Mouse (Mus musculus): ENCODE results near the gene Ap3b1.

Ap3b1 gene

DNA sequence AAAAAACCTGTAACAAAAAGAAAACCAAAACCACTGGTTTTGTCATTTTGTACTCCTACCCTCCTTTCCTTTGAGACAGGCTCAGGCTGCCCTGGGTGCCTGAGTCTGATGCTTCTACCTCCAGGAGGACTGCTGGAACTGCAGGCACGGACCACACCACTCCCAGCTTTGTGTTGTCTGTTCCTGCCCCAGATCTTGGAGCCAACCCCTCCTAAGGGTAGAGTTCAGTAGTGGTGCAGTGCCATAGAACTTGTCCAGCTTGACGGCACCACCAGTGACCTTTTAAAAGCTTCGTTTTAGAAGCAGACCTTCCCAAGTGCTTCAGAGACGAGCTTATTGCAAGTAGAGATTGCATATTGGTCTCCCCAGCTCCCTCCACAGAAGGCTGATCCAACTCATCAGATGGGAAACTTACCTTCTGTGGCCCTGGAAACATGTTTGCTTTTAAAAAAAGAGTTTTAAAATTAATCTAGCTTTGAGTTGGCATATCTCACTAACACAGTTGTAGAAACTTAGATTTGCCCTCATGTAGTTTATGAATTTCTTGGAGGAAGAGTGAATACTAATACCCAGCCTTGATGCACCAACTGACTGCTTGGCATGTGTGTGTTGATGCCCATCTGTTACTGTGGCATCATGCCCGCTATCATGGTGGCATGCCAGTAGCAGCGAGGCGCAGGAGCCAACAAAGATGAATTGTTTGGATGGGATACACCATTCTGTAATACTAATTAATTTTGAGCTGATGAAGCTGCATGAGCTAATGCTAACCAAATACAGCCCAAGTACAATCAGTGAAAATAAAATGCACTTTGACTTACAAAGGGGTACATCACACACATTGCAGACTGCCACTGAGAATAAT lies 17.0 kb downstream of the Ap3b1 start:
- DNase-seq (ENCODE audit: low spot score in 2 of 2) = no peak

GRCm38 (mm10) chr13:94379006-94379405 lies 20.2 kb downstream of the Ap3b1 start:
- DNase-seq (ENCODE audit: low spot score in 2 of 2) = no peak

GRCm38 (mm10) chr13:94381427-94381826 lies 22.7 kb downstream of the Ap3b1 start:
- DNase-seq (ENCODE audit: low spot score in 2 of 2) = no peak

GRCm38 (mm10) chr13:94381829-94382675 lies 23.3 kb downstream of the Ap3b1 start:
- no peak for DNase-seq (ENCODE audit: low spot score in 2 of 2)

DNA sequence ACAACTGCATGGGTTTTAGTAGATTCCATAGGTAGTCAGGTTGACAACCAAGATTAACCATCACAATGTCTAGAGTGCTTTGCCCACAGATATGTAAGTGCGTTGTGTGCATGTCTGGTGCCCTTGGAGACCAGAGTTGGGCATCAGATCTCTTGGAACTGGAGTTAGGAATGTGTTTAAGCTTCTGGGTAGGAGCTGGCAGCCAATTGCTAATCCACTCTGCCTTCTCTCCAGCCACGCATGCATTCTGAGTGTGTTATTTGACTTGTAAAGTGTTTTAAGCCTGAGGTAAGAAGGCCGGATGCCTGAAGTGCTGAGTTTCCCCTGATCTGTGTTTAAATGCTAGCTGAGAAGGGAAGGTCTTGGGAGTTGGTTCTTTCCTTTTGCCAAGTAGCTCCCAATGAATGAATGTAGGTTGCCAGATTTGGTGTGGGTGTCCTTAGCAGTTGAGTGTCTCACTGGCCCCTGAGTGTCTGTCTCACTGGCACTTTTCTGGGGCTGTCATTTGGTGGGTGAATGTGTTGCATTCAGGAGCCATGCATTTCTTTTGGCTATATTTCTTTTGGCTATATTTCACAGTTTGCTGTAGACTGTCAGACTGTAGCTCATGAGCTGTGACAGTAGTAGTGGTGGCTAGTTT lies 26.3 kb downstream of the Ap3b1 start:
- no peak for DNase-seq (ENCODE audit: low spot score in 2 of 2)

DNA sequence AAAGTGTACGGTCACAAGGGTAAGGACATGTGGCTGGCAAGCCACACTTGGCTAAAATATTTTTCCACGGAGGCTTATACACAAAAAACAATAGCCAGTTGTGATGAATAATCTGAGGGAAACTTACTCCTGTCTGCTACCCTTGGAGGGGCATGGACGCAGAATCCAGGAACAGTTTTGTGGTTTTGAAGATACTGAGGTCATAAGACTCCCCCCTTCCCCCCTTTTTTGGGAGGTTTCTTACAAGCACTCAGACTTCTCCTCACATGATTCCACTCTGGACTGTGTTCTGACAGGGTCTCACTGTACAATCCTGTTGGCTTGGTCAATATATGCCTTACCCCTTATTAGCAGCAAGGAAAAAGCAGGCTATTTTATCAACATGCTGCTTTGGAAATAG lies 29.8 kb downstream of the Ap3b1 start:
- DNase-seq (ENCODE audit: low spot score in 2 of 2) = no peak

GRCm38 (mm10) chr13:94389541-94389940 lies 30.8 kb downstream of the Ap3b1 start:
- no peak for DNase-seq (ENCODE audit: low spot score in 2 of 2)

DNA sequence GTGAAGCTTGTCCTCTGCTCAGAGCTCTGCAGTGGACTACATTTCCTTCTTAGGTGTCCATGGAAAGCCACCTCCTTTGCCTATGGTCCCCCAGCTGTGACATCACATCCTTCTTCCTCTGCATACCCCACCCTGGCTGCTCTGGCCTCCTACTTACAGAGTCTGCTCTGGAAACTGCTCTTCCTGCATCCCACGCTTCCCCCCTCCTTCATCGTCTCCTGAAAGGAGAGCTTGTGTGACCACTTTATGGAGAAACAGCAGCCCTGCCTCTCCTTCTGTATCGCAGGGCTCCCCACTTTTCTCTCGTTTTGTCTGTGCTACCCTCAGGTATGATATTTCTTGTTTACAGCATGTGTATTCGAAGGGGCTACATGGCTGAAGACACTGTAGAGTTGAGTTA lies 33.5 kb downstream of the Ap3b1 start:
- DNase-seq (ENCODE audit: low spot score in 2 of 2) = no peak

- no peak for DNase-seq (ENCODE audit: low spot score in 2 of 2)
Measured at GRCm38 (mm10) chr13:94394486-94394885, 35.7 kb downstream of the Ap3b1 start.

DNA sequence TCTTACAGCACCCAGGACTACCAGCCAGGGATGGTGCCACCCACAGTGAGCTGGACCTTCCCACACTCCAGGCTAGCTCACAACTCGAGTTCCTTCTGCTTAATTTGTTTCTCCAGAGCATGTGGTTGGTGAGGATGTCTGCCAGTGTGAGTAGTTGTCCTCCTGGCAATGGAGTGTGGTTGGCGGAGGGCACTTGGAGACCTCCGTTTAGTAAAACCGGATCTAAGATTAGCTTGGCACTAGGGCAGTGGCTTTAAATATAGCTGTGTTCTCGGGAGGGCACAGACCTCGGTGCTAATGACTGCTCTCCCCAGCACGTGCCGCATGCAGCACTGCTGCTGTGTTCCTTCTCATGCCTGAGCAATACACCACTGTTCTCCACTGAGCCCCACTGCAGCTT lies 37.0 kb downstream of the Ap3b1 start:
- DNase-seq (ENCODE audit: low spot score in 2 of 2) = no peak

DNA sequence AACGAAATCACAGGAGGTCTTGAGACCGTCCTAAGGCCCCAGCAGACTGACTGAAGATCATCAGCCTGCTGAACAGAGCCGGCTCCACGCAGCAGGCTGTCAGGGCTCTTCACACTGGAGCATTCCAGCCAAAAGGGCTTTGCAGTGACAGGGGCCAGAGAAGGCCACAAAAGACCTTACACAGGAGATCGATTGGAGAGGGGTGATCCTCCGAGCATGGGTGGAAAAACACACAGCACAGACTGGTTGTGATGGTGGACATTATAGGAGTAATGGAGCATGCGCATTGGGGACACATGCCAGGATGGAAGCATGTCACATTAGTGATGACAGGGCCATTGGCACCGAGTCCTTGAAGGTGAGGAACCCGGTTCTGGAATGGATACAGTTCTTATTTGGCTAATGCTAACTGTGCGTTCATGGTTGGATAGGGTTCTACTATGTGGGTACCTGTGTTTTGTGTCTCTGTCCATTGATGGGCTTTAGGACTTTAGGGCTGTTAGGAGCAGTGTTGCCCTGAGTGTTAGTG lies 37.7 kb downstream of the Ap3b1 start:
- no peak for DNase-seq (ENCODE audit: low spot score in 2 of 2)

DNA sequence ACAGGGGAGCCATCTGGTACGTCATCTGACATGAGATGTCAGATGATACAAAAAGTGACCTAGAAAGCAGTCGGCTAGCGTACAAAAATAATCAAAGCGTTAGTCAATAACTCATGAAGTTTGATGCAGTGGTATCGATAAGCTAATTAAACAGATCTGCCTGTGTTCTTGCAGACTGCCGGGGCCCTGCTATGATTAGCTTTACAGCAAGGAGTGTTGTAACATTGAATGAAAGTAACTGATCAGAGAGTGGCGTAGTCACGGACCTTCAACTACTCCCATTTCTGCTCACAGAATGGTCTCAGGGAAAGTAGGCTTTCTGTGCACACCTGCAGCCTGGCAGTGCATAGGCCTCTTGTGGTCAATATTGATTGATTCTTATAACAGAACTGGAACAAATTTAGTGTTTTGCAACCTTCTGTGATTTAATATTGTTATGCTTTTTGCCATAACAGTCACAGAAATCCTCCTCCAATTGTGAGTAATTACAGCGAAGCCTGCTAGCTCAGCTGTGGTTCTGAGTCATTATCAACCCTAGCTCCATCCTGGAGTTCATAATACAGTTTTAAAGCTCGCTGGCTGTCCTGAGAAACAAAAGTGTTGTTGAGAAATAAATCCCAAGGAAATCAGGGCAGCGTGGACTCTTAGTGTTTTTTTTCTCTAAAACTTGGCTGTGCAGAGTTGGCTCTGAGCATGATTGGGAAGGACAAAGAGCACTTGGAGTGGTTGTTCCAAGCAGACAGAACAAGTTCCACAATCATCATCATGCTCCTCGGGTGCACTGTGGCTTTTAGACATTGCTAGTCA lies 40.0 kb downstream of the Ap3b1 start:
- no peak for DNase-seq (ENCODE audit: low spot score in 2 of 2)

- DNase-seq (ENCODE audit: low spot score in 2 of 2) = peak in 1 of 2 experiments; percentile 6
Measured at GRCm38 (mm10) chr13:94400465-94400864, 41.7 kb downstream of the Ap3b1 start.

GRCm38 (mm10) chr13:94423600-94423999 lies 64.8 kb downstream of the Ap3b1 start:
- no peak for DNase-seq (ENCODE audit: low spot score in 2 of 2)

DNA sequence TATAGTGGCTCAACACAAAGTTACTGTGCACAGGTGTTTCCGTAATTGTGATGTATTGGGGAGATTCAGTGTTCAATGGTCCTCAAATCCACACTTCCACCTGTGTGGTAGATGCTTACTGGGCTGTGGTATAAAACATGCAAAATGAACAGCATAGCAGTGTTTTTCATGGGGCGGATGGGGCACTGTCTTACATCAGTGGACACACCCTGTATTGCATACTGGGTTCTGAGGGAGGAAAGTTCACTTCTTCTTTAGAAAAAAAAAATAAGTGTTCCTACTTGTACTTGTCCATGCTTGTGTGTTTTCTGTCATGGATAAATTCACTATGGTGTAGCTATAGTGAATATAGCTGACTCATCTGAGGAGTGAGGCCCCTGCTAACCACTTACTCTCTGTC lies 70.8 kb downstream of the Ap3b1 start:
- DNase-seq (ENCODE audit: low spot score in 2 of 2) = no peak

DNA sequence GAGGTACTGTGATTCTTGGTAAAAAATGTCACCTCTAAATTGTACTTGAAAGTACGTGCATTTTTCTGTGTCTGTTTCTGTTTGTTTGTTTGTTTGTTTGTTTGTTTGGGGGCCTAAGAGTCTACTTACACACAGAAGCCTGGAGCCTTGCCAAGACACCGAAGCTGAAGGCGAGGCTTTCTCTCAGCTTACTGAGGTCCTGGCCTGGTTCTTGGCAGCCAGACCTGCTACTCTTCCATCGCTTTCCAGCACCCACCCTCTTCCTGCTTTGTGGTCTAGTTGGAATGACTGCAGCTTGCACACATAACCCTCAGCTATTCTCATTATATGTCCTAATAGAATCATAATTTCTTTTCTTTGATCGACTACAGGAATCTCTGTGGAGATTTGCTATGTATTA lies 80.6 kb downstream of the Ap3b1 start:
- no peak for DNase-seq (ENCODE audit: low spot score in 2 of 2)

- DNase-seq (ENCODE audit: low spot score in 2 of 2) = no peak
Measured at GRCm38 (mm10) chr13:94441199-94441598, 82.4 kb downstream of the Ap3b1 start.

- no peak for DNase-seq (ENCODE audit: low spot score in 2 of 2)
Measured at GRCm38 (mm10) chr13:94443411-94443810, 84.7 kb downstream of the Ap3b1 start.

GRCm38 (mm10) chr13:94445103-94445502 lies 86.3 kb downstream of the Ap3b1 start:
- DNase-seq (ENCODE audit: low spot score in 2 of 2) = no peak

- DNase-seq (ENCODE audit: low spot score in 2 of 2) = no peak
Measured at GRCm38 (mm10) chr13:94447003-94447402, 88.2 kb downstream of the Ap3b1 start.

DNA sequence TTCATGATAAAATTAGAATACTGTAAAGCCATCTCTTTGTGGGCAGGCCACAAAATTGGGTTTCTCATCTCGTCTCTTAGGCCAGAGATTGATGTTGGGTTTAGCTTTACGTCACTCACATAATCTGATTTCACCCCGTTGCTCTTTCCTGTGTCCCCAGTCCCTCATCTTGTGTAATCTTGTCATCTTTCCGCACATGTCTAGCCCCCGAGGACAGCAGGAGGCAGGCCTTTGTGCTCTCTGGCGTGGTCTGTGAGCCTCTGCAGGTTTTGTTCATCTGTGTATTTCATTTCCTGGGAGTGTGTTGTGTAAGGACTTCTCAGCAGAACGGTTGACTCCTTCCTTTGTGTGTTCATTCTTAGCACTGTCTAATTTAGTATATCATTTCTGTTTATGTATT lies 90.8 kb downstream of the Ap3b1 start:
- DNase-seq (ENCODE audit: low spot score in 2 of 2) = no peak

Data from natural killer cell, adult 2 months (primary cell).